12 mouse cellular contexts compared by ENCODE assay signal in the genomic region with DNA sequence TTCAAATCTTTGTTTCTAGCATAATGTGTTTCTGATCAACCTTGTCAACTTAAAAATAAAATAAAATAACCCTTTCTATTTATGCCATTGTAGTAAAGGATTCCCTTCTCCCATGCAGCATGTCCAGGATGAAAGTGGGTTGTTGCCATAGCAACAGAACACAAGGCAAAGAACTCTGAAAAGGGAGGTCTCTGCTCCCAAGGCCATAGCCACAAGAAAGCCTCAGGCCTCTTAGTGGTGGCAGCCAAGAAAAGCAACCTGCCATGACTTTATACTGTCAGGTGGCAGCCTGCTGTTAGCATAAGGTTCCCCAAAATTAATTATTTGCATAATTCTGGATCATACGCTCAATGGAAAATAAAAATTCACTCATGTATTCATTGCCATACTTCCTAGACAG.
DNase-seq lines count a peak whose midpoint lies in the region; ATAC-seq and TF ChIP-seq lines count a peak whose summit lies in the region.
"Had no signal": no experiment of that assay in that cellular context is flagged by ENCODE, and none has a peak within 500 bp of the region (broad histone marks: within the 10 kb centered on the region; RNA-seq: fewer than 3 reads in every experiment).

No protein-coding gene starts in this region.

- H3K4me1 ChIP-seq in forebrain, embryonic 14.5 days (ENCODE audit: control insufficient read depth, insufficient read depth, low read length): peaks cover 20% of the 10 kb centered on the region
- H3K4me1 ChIP-seq in midbrain, postnatal 0 days (ENCODE audit: insufficient read depth, low read length): peaks cover 19% of the 10 kb centered on the region
- peaks cover 13% of the 10 kb centered on the region for H3K4me1 ChIP-seq in heart, adult 2 months (ENCODE audit: control insufficient read depth, insufficient read depth, low read length)

- no peak overlapping the region for H3K4me3 ChIP-seq in forebrain, embryonic 14.5 days (ENCODE audit: low read depth, low read length)
- H3K4me3 ChIP-seq in midbrain, postnatal 0 days (ENCODE audit: low read depth, low read length): no peak overlapping the region
- H3K4me3 ChIP-seq in heart, adult 2 months: no peak overlapping the region
- H3K4me3 ChIP-seq: stomach, embryonic 15.5 days had no signal

- ATAC-seq in forebrain, embryonic 14.5 days: peak; percentile 60; the same call in 1 of the 2 replicates
- peak; percentile 73 for ATAC-seq in midbrain, postnatal 0 days (ENCODE audit: low FRiP score)

- peak; percentile 20 for DNase-seq in adrenal gland, adult 2 months
- no peak for DNase-seq in adrenal gland, postnatal 25 days
- DNase-seq in layer of hippocampus, adult 9-11 months: peak; percentile 21
- DNase-seq in layer of hippocampus, adult 9-10 months (ENCODE audit: low spot score): no peak
- DNase-seq in forebrain, embryonic 14.5 days (ENCODE audit: low spot score): peak; percentile 81
- peak; percentile 86 for DNase-seq in midbrain, postnatal 0 days (ENCODE audit: low spot score)
- no peak for DNase-seq in kidney, postnatal 4 days
- DNase-seq in heart, adult 2 months: no peak
- DNase-seq: gastrocnemius, postnatal 14 days; kidney, adult 2 months; lung, postnatal 10 days had no signal

- no peaks in the 10 kb centered on the region for H3K36me3 ChIP-seq in forebrain, embryonic 14.5 days (ENCODE audit: control insufficient read depth, insufficient read depth, low read length)
- no peaks in the 10 kb centered on the region for H3K36me3 ChIP-seq in midbrain, postnatal 0 days (ENCODE audit: insufficient read depth, low read length)
- H3K36me3 ChIP-seq in heart, adult 2 months (ENCODE audit: control insufficient read depth, insufficient read depth, low read length): peaks cover under 1% of the 10 kb centered on the region
- H3K36me3 ChIP-seq: stomach, embryonic 15.5 days had no signal

- TF ChIP-seq POLR2A in heart, adult 2 months (IDR thresholded peaks at IDR 0.05; ENCODE audit: insufficient read depth, low read depth, low read length): no peak

- H3K79me2 ChIP-seq in heart, adult 2 months (replicated peaks; ENCODE audit: control insufficient read depth, insufficient read depth, low read length): no peaks in the 10 kb centered on the region

- H3K4me2 ChIP-seq in forebrain, embryonic 14.5 days (ENCODE audit: low read length): no peak overlapping the region
- H3K4me2 ChIP-seq in midbrain, postnatal 0 days (ENCODE audit: low read depth, low read length, poor library complexity, severe bottlenecking): no peak overlapping the region
- H3K4me2 ChIP-seq: stomach, embryonic 15.5 days had no signal

- no peaks in the 10 kb centered on the region; the same call in 1 of the 2 replicates for H3K9me3 ChIP-seq in forebrain, embryonic 14.5 days (replicated peaks; ENCODE audit: control insufficient read depth, low read length)
- no peaks in the 10 kb centered on the region for H3K9me3 ChIP-seq in midbrain, postnatal 0 days (ENCODE audit: low read length)
- H3K9me3 ChIP-seq: stomach, embryonic 15.5 days had no signal

- intact Hi-C loops in heart, adult 2 months (cut with DNase I): loop anchor here (5.0 kb wide), 2 partner anchors 133 to 198 kb away; no protein-coding TSS in a partner anchor

- no peaks in the 10 kb centered on the region for H3K27me3 ChIP-seq in forebrain, embryonic 14.5 days (replicated peaks; ENCODE audit: control insufficient read depth, insufficient read depth, low read length)
- no peaks in the 10 kb centered on the region for H3K27me3 ChIP-seq in midbrain, postnatal 0 days (ENCODE audit: insufficient read depth, low read length)
- no peaks in the 10 kb centered on the region for H3K27me3 ChIP-seq in heart, adult 2 months (ENCODE audit: control insufficient read depth, insufficient read depth, low read length)
- H3K27me3 ChIP-seq: stomach, embryonic 15.5 days had no signal

- 73% methylated on average over 1 of the region's 1 CpGs for WGBS in forebrain, embryonic 14.5 days
- WGBS in midbrain, postnatal 0 days: 25% methylated on average over 1 of the region's 1 CpGs
- WGBS in heart, adult 2 months: 94% methylated on average over 1 of the region's 1 CpGs

- peak; percentile 49 for TF ChIP-seq CTCF in midbrain, postnatal 0 days (IDR thresholded peaks at IDR 0.05)
- no peak for TF ChIP-seq CTCF in heart, adult 2 months (IDR thresholded peaks at IDR 0.05)

- no peak for TF ChIP-seq EP300 in heart, adult 2 months (IDR thresholded peaks at IDR 0.05; ENCODE audit: insufficient read depth, low read depth, low read length)

- H3K27ac ChIP-seq in forebrain, embryonic 14.5 days (ENCODE audit: low read depth, low read length): peak overlapping the region; percentile 28; the same call in 1 of the 2 replicates
- H3K27ac ChIP-seq in midbrain, postnatal 0 days (ENCODE audit: low read depth, low read length): peak overlapping the region; percentile 60
- no peak overlapping the region for H3K27ac ChIP-seq in heart, adult 2 months
- H3K27ac ChIP-seq: stomach, embryonic 15.5 days had no signal

- H3K9ac ChIP-seq in forebrain, embryonic 14.5 days (ENCODE audit: low read length): no peak overlapping the region
- no peak overlapping the region for H3K9ac ChIP-seq in midbrain, postnatal 0 days (replicated peaks; ENCODE audit: low read length, poor library complexity, severe bottlenecking)
- H3K9ac ChIP-seq in heart, adult 2 months (ENCODE audit: low read depth, low read length): no peak overlapping the region
- H3K9ac ChIP-seq: stomach, embryonic 15.5 days had no signal

Comparison
In these comparisons a context has a peak if more than half of its experiments do, and no peak if none do; other contexts are left out.
1. DNase-seq: peak in adrenal gland, adult 2 months (single experiment), layer of hippocampus, adult 9-11 months (single experiment), forebrain, embryonic 14.5 days (single experiment) and midbrain, postnatal 0 days (single experiment); none in adrenal gland, postnatal 25 days (single experiment), layer of hippocampus, adult 9-10 months (single experiment), kidney, postnatal 4 days (0 of 2) and heart, adult 2 months (0 of 2).